Mouse (Mus musculus): ENCODE results near the gene Ripor1. TPM values are rescaled to one million over a fixed set of nuclear protein-coding genes. Genes with fewer than 3 reads are reported as not detected.

Ripor1 gene
- polyA plus RNA-seq, 1 experiment from 2014 or later = 39.3 TPM

MicroRNAs encoded within 50 kb of the gene (microRNA counts, 519-probe panel; counts per million panel counts)
- 2,856 counts per million, percentile 55 among the panel's probes with 10 or more counts for microRNA mmu-miR-1966

Small RNA genes lying within 50 kb of the gene (microRNA-seq; reads per million reads assigned to microRNA genes)
- not detected for gene Mir1966

Other genes starting within 250 kb of the Ripor1 start
- 2.2 and 2.8 TPM in 2 replicates for gene Plekhg4, start 232.0 kb upstream of the Ripor1 start, polyA plus RNA-seq (2015; fragmentation: Nextera tagmentation; extraction: Ambion mirVana)
- not detected in 2 replicates for gene Kctd19, start 191.8 kb upstream of the Ripor1 start, polyA plus RNA-seq (2015; fragmentation: Nextera tagmentation; extraction: Ambion mirVana)
- gene Lrrc36, start 191.7 kb upstream of the Ripor1 start, polyA plus RNA-seq (2015; fragmentation: Nextera tagmentation; extraction: Ambion mirVana) = 0.75 and 1.3 TPM in 2 replicates
- gene Tppp3, start 133.7 kb upstream of the Ripor1 start, polyA plus RNA-seq (2015; fragmentation: Nextera tagmentation; extraction: Ambion mirVana) = 197 and 207 TPM in 2 replicates
- gene Zdhhc1, start 108.4 kb upstream of the Ripor1 start, polyA plus RNA-seq (2015; fragmentation: Nextera tagmentation; extraction: Ambion mirVana) = 39.8 and 41.9 TPM in 2 replicates
- 7.2 and 9.7 TPM in 2 replicates for gene Hsd11b2, start 86.5 kb upstream of the Ripor1 start, polyA plus RNA-seq (2015; fragmentation: Nextera tagmentation; extraction: Ambion mirVana)
- 222 and 231 TPM in 2 replicates for gene Atp6v0d1, start 39.2 kb upstream of the Ripor1 start, polyA plus RNA-seq (2015; fragmentation: Nextera tagmentation; extraction: Ambion mirVana)
- gene Ctcf, start 31.3 kb downstream of the Ripor1 start, polyA plus RNA-seq (2015; fragmentation: Nextera tagmentation; extraction: Ambion mirVana) = 100 and 101 TPM in 2 replicates
- 0.56 and 0.80 TPM in 2 replicates for gene Agrp, start 32.1 kb downstream of the Ripor1 start, polyA plus RNA-seq (2015; fragmentation: Nextera tagmentation; extraction: Ambion mirVana)
- 23.5 and 28.7 TPM in 2 replicates for gene Carmil2, start 81.0 kb downstream of the Ripor1 start, polyA plus RNA-seq (2015; fragmentation: Nextera tagmentation; extraction: Ambion mirVana)
- gene Acd, start 95.8 kb downstream of the Ripor1 start, polyA plus RNA-seq (2015; fragmentation: Nextera tagmentation; extraction: Ambion mirVana) = 85.1 and 92.6 TPM in 2 replicates
- gene Pard6a, start 95.9 kb downstream of the Ripor1 start, polyA plus RNA-seq (2015; fragmentation: Nextera tagmentation; extraction: Ambion mirVana) = 55.1 and 57.1 TPM in 2 replicates
- gene 4933405L10Rik, start 102.4 kb downstream of the Ripor1 start, polyA plus RNA-seq (2015; fragmentation: Nextera tagmentation; extraction: Ambion mirVana) = 0.20 and 0.23 TPM in 2 replicates
- 15.7 and 16.6 TPM in 2 replicates for gene Enkd1, start 103.0 kb downstream of the Ripor1 start, polyA plus RNA-seq (2015; fragmentation: Nextera tagmentation; extraction: Ambion mirVana)
- gene Gfod2, start 153.4 kb downstream of the Ripor1 start, polyA plus RNA-seq (2015; fragmentation: Nextera tagmentation; extraction: Ambion mirVana) = 81.2 and 88.3 TPM in 2 replicates
- gene Ranbp10, start 222.1 kb downstream of the Ripor1 start, polyA plus RNA-seq (2015; fragmentation: Nextera tagmentation; extraction: Ambion mirVana) = 10.7 and 11.7 TPM in 2 replicates
- 0.62 and 1.1 TPM in 2 replicates for gene Tsnaxip1, start 222.5 kb downstream of the Ripor1 start, polyA plus RNA-seq (2015; fragmentation: Nextera tagmentation; extraction: Ambion mirVana)
- gene Cenpt, start 248.0 kb downstream of the Ripor1 start, polyA plus RNA-seq (2015; fragmentation: Nextera tagmentation; extraction: Ambion mirVana) = 52.2 and 56.9 TPM in 2 replicates
- gene Thap11, start 249.9 kb downstream of the Ripor1 start, polyA plus RNA-seq (2015; fragmentation: Nextera tagmentation; extraction: Ambion mirVana) = 54.9 and 56.3 TPM in 2 replicates

Data from hindbrain, embryonic 15.5 days (tissue).